9 mouse cellular contexts compared by ENCODE assay signal in genomic region chr17:24427170-24427557, GRCm38 (mm10). TPM values are rescaled to one million over a fixed set of nuclear protein-coding genes. Genes with fewer than 3 reads are reported as not detected.
DNase-seq lines count a peak whose midpoint lies in the region; ATAC-seq and TF ChIP-seq lines count a peak whose summit lies in the region.
"Had no signal": no experiment of that assay in that cellular context is flagged by ENCODE, and none has a peak within 500 bp of the region (broad histone marks: within the 10 kb centered on the region; RNA-seq: fewer than 3 reads in every experiment).

No protein-coding gene starts in this region.

- no peak for ATAC-seq in forebrain, embryonic 12.5 days (ENCODE audit: low FRiP score)
- ATAC-seq in neural tube, embryonic 11.5 days (ENCODE audit: insufficient read depth, low FRiP score, low TSS enrichment): no peak
- ATAC-seq in monocyte, adult 5-6 weeks (replicated peaks; ENCODE audit: insufficient number of reproducible peaks, low FRiP score, low TSS enrichment, poor library complexity, severe bottlenecking): no peak

- H3K4me3 ChIP-seq in ES-Bruce4 (ENCODE audit: low read depth, low read length): peak overlapping the region; percentile 91
- H3K4me3 ChIP-seq in forebrain, embryonic 12.5 days (replicated peaks): peak overlapping the region; percentile 71
- H3K4me3 ChIP-seq in neural tube, embryonic 11.5 days (ENCODE audit: low read depth, low read length): peak overlapping the region; percentile 70

- H3K27ac ChIP-seq in ES-Bruce4 (ENCODE audit: insufficient read depth, low read length): peak overlapping the region; percentile 66; the same call in 1 of the 2 replicates
- H3K27ac ChIP-seq in forebrain, embryonic 12.5 days: peak overlapping the region; percentile 95
- H3K27ac ChIP-seq in neural tube, embryonic 11.5 days (ENCODE audit: low read depth, low read length): peak overlapping the region; percentile 92; the same call in 1 of the 2 replicates

- no peak for TF ChIP-seq POLR2A in ES-Bruce4 (IDR thresholded peaks at IDR 0.05; ENCODE audit: insufficient read depth, low read length)

- no peaks in the 10 kb centered on the region for H3K27me3 ChIP-seq in ES-Bruce4 (ENCODE audit: control insufficient read depth, insufficient read depth, low read length, poor library complexity, severe bottlenecking)
- no peaks in the 10 kb centered on the region for H3K27me3 ChIP-seq in forebrain, embryonic 12.5 days
- no peaks in the 10 kb centered on the region for H3K27me3 ChIP-seq in neural tube, embryonic 11.5 days (ENCODE audit: control insufficient read depth, insufficient read depth, low read length)

- 9% methylated on average over 8 of the region's 8 CpGs for WGBS in forebrain, embryonic 12.5 days
- WGBS in neural tube, embryonic 11.5 days: 11% methylated on average over 8 of the region's 8 CpGs

- no peak for TF ChIP-seq EP300 in ES-Bruce4 (IDR thresholded peaks at IDR 0.05; ENCODE audit: insufficient read depth, low read depth, low read length)

- H3K4me1 ChIP-seq in ES-Bruce4 (ENCODE audit: control insufficient read depth, insufficient read depth, low read length): no peaks in the 10 kb centered on the region
- H3K4me1 ChIP-seq in forebrain, embryonic 12.5 days: peaks cover 12% of the 10 kb centered on the region
- peaks cover 4% of the 10 kb centered on the region; the same call in 1 of the 2 replicates for H3K4me1 ChIP-seq in neural tube, embryonic 11.5 days (ENCODE audit: control insufficient read depth, insufficient read depth, low read length)

- peak overlapping the region; percentile 90 for H3K9ac ChIP-seq in ES-Bruce4 (ENCODE audit: low read depth, poor library complexity, severe bottlenecking)
- H3K9ac ChIP-seq in forebrain, embryonic 12.5 days: peak overlapping the region; percentile 90
- peak overlapping the region; percentile 90 for H3K9ac ChIP-seq in neural tube, embryonic 11.5 days (ENCODE audit: low read length)

- peaks cover 25% of the 10 kb centered on the region for H3K36me3 ChIP-seq in ES-Bruce4 (ENCODE audit: control insufficient read depth, insufficient read depth, low read length, poor library complexity, severe bottlenecking)
- H3K36me3 ChIP-seq in forebrain, embryonic 12.5 days (replicated peaks): peaks cover 30% of the 10 kb centered on the region
- peaks cover 15% of the 10 kb centered on the region for H3K36me3 ChIP-seq in neural tube, embryonic 11.5 days (ENCODE audit: control insufficient read depth, insufficient read depth, low read length)

- peak overlapping the region; percentile 71 for H3K4me2 ChIP-seq in forebrain, embryonic 12.5 days
- peak overlapping the region; percentile 68 for H3K4me2 ChIP-seq in neural tube, embryonic 11.5 days (ENCODE audit: low read depth)

- DNase-seq in 416B (ENCODE audit: low read depth): peak; percentile 43
- DNase-seq in kidney, postnatal 14 days: peak; percentile 45
- peak; percentile 21 for DNase-seq in neural tube, embryonic 11.5 days (ENCODE audit: low spot score)
- DNase-seq in thymus, postnatal 0 days (ENCODE audit: low spot score): no peak
- no peak for DNase-seq in adrenal gland, postnatal 25 days

- no peak for TF ChIP-seq CTCF in ES-Bruce4 (IDR thresholded peaks at IDR 0.05; ENCODE audit: low read depth, low read length)

- no peaks in the 10 kb centered on the region for H3K9me3 ChIP-seq in ES-Bruce4 (replicated peaks; ENCODE audit: control insufficient read depth, insufficient read depth, low read length, poor library complexity, severe bottlenecking)
- H3K9me3 ChIP-seq in forebrain, embryonic 12.5 days: no peaks in the 10 kb centered on the region
- no peaks in the 10 kb centered on the region for H3K9me3 ChIP-seq in neural tube, embryonic 11.5 days (ENCODE audit: control insufficient read depth, low read length)

RNA-seq across cellular contexts. Expression of gene Eci1, which starts 0.7 kb away (rescaled TPM):
- polyA plus RNA-seq in ES-Bruce4 (2011; ENCODE audit: insufficient read depth, insufficient read length, low read depth, missing spikeins): 46.4 and 46.7 TPM in 2 replicates
- polyA plus RNA-seq in forebrain, embryonic 12.5 days (2016; fragmentation: Nextera tagmentation; extraction: Ambion mirVana): 53.5 and 61.2 TPM in 2 replicates
- 54.1 and 61.5 TPM in 2 replicates for polyA plus RNA-seq in neural tube, embryonic 11.5 days (2014; fragmentation: Nextera tagmentation; extraction: Ambion mirVana)
- 23.2 and 31.3 TPM in 2 replicates for polyA plus RNA-seq in thymus, postnatal 0 days (2015; fragmentation: Nextera tagmentation; extraction: Ambion mirVana)
- total RNA-seq in adrenal gland, postnatal 25 days (2021): 228 and 261 TPM in 2 replicates
- total RNA-seq in monocyte, adult 5-6 weeks (2017): 22.1 to 36.2 TPM (median 26.0 TPM) in 3 replicates

RNA-seq across cellular contexts. Expression of gene Rnps1, which starts 12.8 kb away (rescaled TPM):
- 323 and 334 TPM in 2 replicates for polyA plus RNA-seq in ES-Bruce4 (2011; ENCODE audit: insufficient read depth, insufficient read length, low read depth, missing spikeins)
- polyA plus RNA-seq in forebrain, embryonic 12.5 days (2016; fragmentation: Nextera tagmentation; extraction: Ambion mirVana): 391 and 404 TPM in 2 replicates
- polyA plus RNA-seq in neural tube, embryonic 11.5 days (2014; fragmentation: Nextera tagmentation; extraction: Ambion mirVana): 370 and 385 TPM in 2 replicates
- polyA plus RNA-seq in thymus, postnatal 0 days (2015; fragmentation: Nextera tagmentation; extraction: Ambion mirVana): 232 and 240 TPM in 2 replicates
- total RNA-seq in adrenal gland, postnatal 25 days (2021): 72.0 and 76.1 TPM in 2 replicates
- total RNA-seq in monocyte, adult 5-6 weeks (2017): 84.3 to 102 TPM (median 99.4 TPM) in 3 replicates

RNA-seq across cellular contexts. Expression of gene Dnase1l2, which starts 15.7 kb away (rescaled TPM):
- polyA plus RNA-seq in ES-Bruce4 (2011; ENCODE audit: insufficient read depth, insufficient read length, low read depth, missing spikeins): 0.42 and 0.99 TPM in 2 replicates
- polyA plus RNA-seq in forebrain, embryonic 12.5 days (2016; fragmentation: Nextera tagmentation; extraction: Ambion mirVana): 4.9 and 5.1 TPM in 2 replicates
- 2.1 and 2.3 TPM in 2 replicates for polyA plus RNA-seq in neural tube, embryonic 11.5 days (2014; fragmentation: Nextera tagmentation; extraction: Ambion mirVana)
- polyA plus RNA-seq in thymus, postnatal 0 days (2015; fragmentation: Nextera tagmentation; extraction: Ambion mirVana): 1.7 and 1.9 TPM in 2 replicates
- total RNA-seq in adrenal gland, postnatal 25 days (2021): 2.7 and 3.5 TPM in 2 replicates
- total RNA-seq in monocyte, adult 5-6 weeks (2017): 1.6 to 2.2 TPM in 2 of 3 replicates, not detected in the other
- total RNA-seq: hematopoietic stem cell, adult 5-6 weeks had no signal

RNA-seq across cellular contexts. Expression of gene E4f1, which starts 42.9 kb away (rescaled TPM):
- 13.0 and 15.3 TPM in 2 replicates for polyA plus RNA-seq in ES-Bruce4 (2011; ENCODE audit: insufficient read depth, insufficient read length, low read depth, missing spikeins)
- polyA plus RNA-seq in forebrain, embryonic 12.5 days (2016; fragmentation: Nextera tagmentation; extraction: Ambion mirVana): 34.1 and 37.1 TPM in 2 replicates
- 17.0 and 21.2 TPM in 2 replicates for polyA plus RNA-seq in neural tube, embryonic 11.5 days (2014; fragmentation: Nextera tagmentation; extraction: Ambion mirVana)
- 12.2 and 24.5 TPM in 2 replicates for polyA plus RNA-seq in thymus, postnatal 0 days (2015; fragmentation: Nextera tagmentation; extraction: Ambion mirVana)
- total RNA-seq in adrenal gland, postnatal 25 days (2021): 21.7 and 33.7 TPM in 2 replicates
- total RNA-seq in monocyte, adult 5-6 weeks (2017): 26.9 to 32.5 TPM (median 29.5 TPM) in 3 replicates

RNA-seq across cellular contexts. Expression of gene Pgp, which starts 43.0 kb away (rescaled TPM):
- 15.4 and 16.4 TPM in 2 replicates for polyA plus RNA-seq in ES-Bruce4 (2011; ENCODE audit: insufficient read depth, insufficient read length, low read depth, missing spikeins)
- 59.3 and 60.3 TPM in 2 replicates for polyA plus RNA-seq in forebrain, embryonic 12.5 days (2016; fragmentation: Nextera tagmentation; extraction: Ambion mirVana)
- 65.0 and 65.2 TPM in 2 replicates for polyA plus RNA-seq in neural tube, embryonic 11.5 days (2014; fragmentation: Nextera tagmentation; extraction: Ambion mirVana)
- polyA plus RNA-seq in thymus, postnatal 0 days (2015; fragmentation: Nextera tagmentation; extraction: Ambion mirVana): 55.7 and 57.4 TPM in 2 replicates
- 71.8 and 83.4 TPM in 2 replicates for total RNA-seq in adrenal gland, postnatal 25 days (2021)
- 8.4 to 10.1 TPM (median 9.1 TPM) in 3 replicates for total RNA-seq in monocyte, adult 5-6 weeks (2017)

Comparison
In these comparisons a context has a peak if more than half of its experiments do, and no peak if none do; other contexts are left out.
1. DNase-seq: peak in 416B (single experiment), kidney, postnatal 14 days (single experiment) and neural tube, embryonic 11.5 days (single experiment); none in thymus, postnatal 0 days (single experiment) and adrenal gland, postnatal 25 days (single experiment).
2. Peak in every context shown above with its lines, with median percentiles within 50 percentile points of each other: H3K27ac ChIP-seq, H3K4me3 ChIP-seq and H3K9ac ChIP-seq.